Mouse (Mus musculus) telencephalon, adult 2 months (tissue): ENCODE measurements at regions not wholly inside any gene's neighbourhood (a gene's known extent, or its start where the extent isn't known, plus 50 kb on each side); places are given as distances from the start of the nearest gene placed in this dataset.

Experiments
- DNase-seq: peaks from one replicate; pipeline ENCODE4 v3.0.0-alpha.2; 2011; ENCODE audit warnings: low read depth, low spot score

DNA sequence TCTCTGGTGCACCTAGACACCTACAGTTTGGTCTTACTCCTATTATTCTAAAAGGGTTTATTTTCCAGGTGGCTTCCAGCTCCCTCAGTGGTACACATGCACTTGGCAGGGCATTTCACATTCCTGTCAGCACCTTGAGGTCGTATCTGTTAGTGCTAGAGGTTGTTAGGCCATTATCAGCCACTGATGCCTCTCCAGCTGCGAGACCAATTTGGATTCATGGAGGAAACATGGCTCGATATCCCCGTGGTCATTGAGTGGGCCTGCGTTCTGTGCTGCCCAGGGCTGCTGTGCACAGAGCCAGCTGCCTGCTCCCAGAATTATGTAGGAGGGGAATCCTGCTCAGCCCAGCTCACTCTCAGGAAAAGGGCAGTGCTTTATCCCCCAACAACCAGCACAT, 60.1 kb upstream of the Irx1 start:
- DNase-seq: no peak

GRCm38 (mm10) chr13:72043930-72044470, 80.5 kb upstream of the Irx1 start:
- DNase-seq: no peak

DNA sequence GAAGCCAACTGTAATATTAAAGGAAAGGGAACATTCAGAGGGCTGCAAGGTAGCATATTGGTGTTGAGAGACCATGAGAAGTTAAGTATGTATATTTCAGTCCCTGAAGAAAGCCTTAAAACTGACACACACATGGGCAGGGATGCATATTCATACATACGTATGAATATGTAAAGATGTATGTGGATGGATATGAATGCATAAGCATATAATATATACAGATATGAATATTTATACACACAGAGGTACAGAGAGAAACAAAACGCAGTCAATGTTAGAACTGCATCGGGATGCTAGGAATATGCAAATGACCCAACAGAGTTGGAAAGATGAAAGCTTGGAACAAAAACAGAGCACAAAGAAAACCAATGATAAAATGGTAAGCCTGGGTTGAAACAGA, 92.9 kb upstream of the Irx1 start:
- DNase-seq: no peak

GRCm38 (mm10) chr13:72061659-72062058, 98.1 kb upstream of the Irx1 start:
- DNase-seq: no peak

DNA sequence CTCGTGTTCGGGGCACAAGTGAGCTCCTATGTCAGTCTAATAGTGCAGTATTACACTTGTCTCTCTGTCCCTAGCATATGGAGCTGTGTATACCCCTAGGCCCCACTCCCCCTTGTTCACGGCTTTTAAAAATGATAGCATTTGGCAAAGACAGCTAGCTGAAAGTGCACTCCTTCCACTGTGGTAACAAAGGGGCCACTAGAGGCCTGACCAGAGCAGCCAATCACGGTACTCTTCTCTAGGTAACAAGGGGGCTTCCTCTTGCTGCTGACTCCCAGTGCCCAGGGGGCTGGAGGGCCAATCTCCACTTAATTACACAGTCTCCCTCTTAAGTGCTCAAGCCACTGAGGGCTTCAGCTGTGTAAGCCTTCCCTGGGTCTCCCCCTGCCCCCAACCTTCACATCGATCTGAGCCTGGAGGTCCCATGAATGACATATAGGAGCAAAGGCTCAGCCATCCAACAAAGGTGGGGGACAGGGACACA, 99.8 kb upstream of the Irx1 start:
- no peak for DNase-seq

DNA sequence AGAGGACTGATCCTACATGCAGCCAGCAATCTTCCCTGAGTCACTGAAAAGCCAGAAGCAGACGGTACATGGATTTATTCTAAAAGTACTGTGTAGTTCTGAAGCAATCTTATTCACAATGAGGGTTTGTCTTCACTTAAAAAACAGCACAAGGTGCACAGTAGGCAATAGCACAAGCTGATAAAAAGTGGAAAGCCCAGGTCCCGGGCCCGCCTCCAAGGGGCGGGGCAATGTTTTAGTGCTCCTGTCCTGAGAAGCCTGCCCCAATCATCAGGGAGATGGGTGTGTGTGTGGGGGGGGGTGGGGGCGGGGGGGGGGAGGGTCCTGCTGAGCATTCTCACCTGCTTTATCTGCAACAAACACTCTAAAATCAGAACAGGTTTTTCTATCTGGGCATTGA, 133.1 kb upstream of the Irx1 start:
- DNase-seq: no peak

GRCm38 (mm10) chr13:72097268-72097667, 133.7 kb upstream of the Irx1 start:
- DNase-seq: no peak

DNA sequence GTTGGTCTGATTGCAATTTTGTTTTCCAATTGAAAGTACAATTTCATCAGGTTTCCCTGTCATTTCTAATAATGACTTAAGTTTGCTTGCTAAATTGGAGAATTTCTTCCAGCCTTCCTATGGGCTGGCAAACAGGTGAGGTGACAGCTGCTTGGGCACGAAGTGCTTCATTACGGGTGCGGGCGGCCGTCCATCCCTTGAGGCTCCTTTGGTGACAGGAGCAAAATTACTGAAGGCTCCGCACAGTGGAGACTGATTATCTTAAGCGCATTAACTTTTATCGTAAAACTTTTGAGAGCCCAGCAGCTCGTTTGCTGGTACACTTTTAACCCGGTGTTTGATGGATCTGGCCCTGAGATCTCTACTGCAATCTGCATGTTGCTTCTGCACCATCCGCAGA, 134.3 kb upstream of the Irx1 start:
- no peak for DNase-seq

- no peak for DNase-seq
Measured at GRCm38 (mm10) chr13:72100741-72101140, 137.2 kb upstream of the Irx1 start.

GRCm38 (mm10) chr13:72108666-72109065, 145.1 kb upstream of the Irx1 start:
- DNase-seq: no peak

GRCm38 (mm10) chr13:72113942-72114341, 150.4 kb upstream of the Irx1 start:
- no peak for DNase-seq

DNA sequence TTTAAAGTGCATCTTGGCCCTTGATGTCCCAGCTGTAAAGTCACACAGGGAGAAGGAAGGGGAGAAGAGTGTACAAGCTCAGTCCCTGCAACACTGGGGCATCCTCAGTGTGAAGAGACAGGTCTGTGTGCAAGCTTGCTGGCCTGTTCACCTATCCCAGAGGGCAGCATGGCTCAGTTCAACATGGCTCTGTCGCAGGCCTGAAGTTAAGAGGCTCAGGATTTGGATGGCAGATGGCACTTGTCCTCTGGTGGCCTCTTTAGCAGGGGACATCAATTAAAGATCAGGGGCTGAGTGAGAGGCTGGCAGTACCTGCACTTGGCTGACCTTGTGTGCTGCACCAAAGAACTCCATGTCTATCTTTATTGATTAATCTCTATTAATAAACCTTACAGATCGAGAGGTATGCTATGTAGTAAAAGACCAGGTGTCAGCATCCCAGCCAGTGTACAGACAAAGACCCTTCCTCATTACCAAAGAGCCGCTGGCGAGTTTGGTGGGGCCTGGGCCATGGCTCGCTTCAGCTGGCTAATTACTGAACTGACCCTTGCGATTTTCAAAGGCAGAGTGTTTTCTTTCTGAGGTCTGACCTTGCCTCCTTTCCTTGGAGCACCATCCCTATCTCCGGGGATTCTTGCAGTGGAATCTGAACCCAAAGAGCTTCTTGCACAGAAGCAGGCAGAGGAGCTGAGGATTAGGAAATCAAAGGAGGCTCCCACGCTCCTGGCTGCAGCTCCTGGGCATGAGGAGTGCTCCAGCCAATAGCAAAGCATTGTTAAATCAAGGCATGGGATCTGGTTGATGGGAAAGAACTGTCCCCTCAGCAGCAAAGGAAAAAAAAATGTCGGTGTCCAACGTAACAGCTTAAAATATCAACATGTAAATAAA, 151.5 kb upstream of the Irx1 start:
- DNase-seq: no peak

DNA sequence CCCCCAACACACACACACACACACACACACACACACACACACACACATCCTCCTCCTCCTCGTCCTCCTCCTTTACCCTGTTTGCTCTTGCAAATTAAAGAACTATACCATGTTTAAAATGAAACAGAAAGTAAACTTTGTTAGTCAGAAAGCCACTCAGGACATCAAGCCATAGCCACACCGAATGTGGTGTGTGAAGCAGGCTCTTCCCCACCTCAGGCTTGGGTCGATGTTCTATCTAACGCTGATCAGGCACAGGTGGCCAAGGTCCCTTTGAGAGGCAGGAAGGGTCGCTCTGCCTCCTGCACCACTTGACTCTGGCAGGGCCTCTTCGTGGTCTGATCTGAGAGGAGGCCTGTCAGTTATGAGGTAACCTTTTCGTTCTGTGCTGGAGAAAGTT, 156.9 kb upstream of the Irx1 start:
- no peak for DNase-seq

GRCm38 (mm10) chr13:72120911-72121553, 157.5 kb upstream of the Irx1 start:
- DNase-seq: no peak

DNA sequence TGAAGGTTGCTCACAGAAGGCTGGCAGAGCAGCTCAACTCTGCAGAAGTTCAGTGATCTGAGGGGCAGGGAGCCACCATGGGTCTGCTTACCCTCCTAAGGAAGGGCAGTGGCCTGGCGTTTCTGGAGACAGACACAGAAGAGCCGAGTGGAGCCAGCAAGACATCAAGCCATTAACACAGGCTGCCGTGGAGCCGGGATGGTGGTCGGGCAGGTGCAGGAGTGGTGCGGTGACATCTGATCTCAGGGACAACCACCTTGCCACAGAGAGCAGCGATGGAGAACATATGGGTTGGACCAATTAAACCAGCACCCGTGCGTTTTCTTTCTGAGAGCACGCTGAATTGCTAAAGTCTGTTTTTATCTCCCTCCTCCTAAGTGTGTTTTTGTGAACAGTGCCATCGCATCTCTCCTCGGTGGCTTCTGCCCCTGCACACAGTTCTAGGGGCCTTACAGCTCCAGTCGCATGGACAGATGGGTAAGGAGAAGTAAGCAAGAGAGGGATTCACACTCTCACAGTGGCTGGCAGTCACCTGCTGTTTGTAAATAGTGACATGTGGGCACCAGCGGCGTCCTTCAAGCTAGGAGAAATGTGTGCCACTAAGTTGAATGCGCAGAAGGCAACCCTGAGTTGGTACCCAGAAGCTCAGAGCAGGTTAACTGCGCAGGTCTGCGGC, 158.2 kb upstream of the Irx1 start:
- no peak for DNase-seq

DNA sequence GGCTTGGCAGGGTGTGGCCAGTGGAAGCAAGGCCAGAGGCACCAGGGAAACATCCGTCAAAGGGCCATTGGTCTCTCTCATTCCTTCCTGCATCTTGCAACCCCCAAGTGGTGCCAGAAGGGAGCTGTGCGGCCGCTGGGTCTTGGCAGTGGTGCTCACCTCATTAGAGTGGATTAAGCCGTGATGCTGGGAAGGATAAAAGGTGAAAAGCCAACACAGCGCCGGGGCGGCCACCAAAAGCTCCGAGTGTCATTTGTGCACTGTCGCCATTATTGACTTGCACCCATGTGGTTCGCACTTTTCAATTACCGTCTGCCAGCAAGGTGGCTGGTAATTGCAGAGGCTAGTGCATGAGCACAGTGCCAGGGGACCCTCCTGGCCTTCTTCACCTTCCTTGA, 158.7 kb upstream of the Irx1 start:
- DNase-seq: no peak

DNA sequence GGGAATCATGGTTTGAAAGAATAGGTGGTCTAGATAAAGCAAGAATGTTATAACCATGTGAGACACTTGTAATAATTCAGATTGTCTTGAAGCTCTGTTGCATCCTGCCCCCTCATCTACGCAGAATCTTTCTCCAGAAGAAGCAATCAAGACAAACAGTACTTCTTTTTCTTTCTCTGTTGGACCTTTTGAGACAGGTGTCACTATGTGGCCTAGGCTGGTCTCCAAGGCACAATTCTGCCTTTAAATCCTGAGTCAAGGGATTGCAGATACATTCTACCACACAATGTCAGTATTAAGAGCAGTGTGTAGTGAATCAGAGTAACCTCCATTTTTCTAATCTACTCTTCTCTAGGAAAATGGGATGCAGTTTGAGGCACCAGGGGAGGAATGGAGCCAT, 164.8 kb upstream of the Irx1 start:
- no peak for DNase-seq

GRCm38 (mm10) chr13:72131341-72131740, 167.8 kb upstream of the Irx1 start:
- no peak for DNase-seq

GRCm38 (mm10) chr13:72134101-72134768, 170.7 kb upstream of the Irx1 start:
- no peak for DNase-seq

DNA sequence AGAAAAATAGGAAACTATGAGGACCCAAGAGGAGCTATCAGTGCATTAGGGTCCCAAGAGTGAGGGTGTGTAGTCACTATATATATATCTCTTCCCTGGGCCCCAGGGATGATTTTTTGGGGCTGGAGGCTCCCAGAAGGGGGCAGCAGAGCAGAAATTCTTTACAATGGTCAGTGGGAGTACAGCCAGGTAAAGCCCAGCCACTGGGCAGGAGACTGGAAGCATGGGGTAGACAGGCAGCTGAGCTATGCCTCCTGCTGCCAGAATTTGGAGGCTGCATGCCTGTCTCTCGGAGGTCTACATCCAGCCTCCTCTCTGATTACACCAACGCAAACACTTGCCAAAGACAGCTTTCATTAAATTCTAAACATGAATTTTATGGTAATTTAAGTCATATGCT, 202.7 kb upstream of the Irx1 start:
- DNase-seq: no peak

- no peak for DNase-seq
Measured at GRCm38 (mm10) chr13:72167434-72167833, 203.9 kb upstream of the Irx1 start.

GRCm38 (mm10) chr13:72183636-72184035, 220.1 kb upstream of the Irx1 start:
- no peak for DNase-seq
